Mouse (Mus musculus) forebrain, embryonic 13.5 days (tissue): ENCODE results near the gene Arg2. TPM values are rescaled to one million over a fixed set of nuclear protein-coding genes. Genes with fewer than 3 reads are reported as not detected.
A peak's percentile ranks its signal among the peaks of the same experiment; 100 is the strongest.

Experiments
- ATAC-seq: fragments of 200-750 bp; cut with Nextera tagmentation; 2 replicates; pipeline ENCODE4 v1.8.0; 2017
- H3K27ac ChIP-seq: fragments of 300-500 bp; sonication (generic); 2 replicates; pipeline ENCODE4 v1.5.1; 2015; ENCODE audit warnings: inconsistent platforms, mild to moderate bottlenecking, moderate library complexity
- H3K27me3 ChIP-seq: fragments of 300-500 bp; sonication (generic); 2 replicates; pipeline ENCODE4 v1.6.1; 2015; ENCODE audit warnings: mild to moderate bottlenecking, inconsistent platforms
- H3K36me3 ChIP-seq: fragments of 300-500 bp; sonication (generic); 2 replicates; pipeline ENCODE4 v1.6.1; 2015; ENCODE audit warnings: mild to moderate bottlenecking, inconsistent platforms; ENCODE audit not compliant: poor library complexity, severe bottlenecking
- H3K4me1 ChIP-seq: fragments of 300-500 bp; sonication (generic); 2 replicates; pipeline ENCODE4 v1.6.1; 2015; ENCODE audit warnings: inconsistent platforms
- H3K4me2 ChIP-seq: fragments of 300-500 bp; sonication (generic); 2 replicates; pipeline ENCODE4 v1.6.1; 2015; ENCODE audit warnings: inconsistent platforms, mild to moderate bottlenecking, moderate library complexity
- H3K4me3 ChIP-seq: fragments of 300-500 bp; sonication (generic); 2 replicates; pipeline ENCODE4 v1.5.1; 2015; ENCODE audit warnings: mild to moderate bottlenecking, inconsistent platforms
- H3K9ac ChIP-seq: fragments of 300-500 bp; sonication (generic); 2 replicates; pipeline ENCODE4 v1.6.1; 2015; ENCODE audit warnings: mild to moderate bottlenecking, inconsistent platforms
- H3K9me3 ChIP-seq: fragments of 300-500 bp; sonication (generic); replicated peaks from 2 replicates; pipeline ENCODE4 v1.6.1; 2016; ENCODE audit warnings: inconsistent platforms
- WGBS: fragments of 180-500 bp; shearing (Covaris S2); methylation state at CpG from one replicate; pipeline ENCODE4 v1.1.7; 2015; 5-methylcytosine and 5-hydroxymethylcytosine counted together
- polyA plus RNA-seq: library from polyadenylated mRNA; unstranded; fragments of >200 nt; fragmentation: Nextera tagmentation; extraction: Ambion mirVana; gene quantifications from 2 replicates; pipeline ENCODE4 v1.2.1, GENCODE M21; 2015

Gene Arg2
- polyA plus RNA-seq: 11.6 and 15.7 TPM in 2 replicates

DNA sequence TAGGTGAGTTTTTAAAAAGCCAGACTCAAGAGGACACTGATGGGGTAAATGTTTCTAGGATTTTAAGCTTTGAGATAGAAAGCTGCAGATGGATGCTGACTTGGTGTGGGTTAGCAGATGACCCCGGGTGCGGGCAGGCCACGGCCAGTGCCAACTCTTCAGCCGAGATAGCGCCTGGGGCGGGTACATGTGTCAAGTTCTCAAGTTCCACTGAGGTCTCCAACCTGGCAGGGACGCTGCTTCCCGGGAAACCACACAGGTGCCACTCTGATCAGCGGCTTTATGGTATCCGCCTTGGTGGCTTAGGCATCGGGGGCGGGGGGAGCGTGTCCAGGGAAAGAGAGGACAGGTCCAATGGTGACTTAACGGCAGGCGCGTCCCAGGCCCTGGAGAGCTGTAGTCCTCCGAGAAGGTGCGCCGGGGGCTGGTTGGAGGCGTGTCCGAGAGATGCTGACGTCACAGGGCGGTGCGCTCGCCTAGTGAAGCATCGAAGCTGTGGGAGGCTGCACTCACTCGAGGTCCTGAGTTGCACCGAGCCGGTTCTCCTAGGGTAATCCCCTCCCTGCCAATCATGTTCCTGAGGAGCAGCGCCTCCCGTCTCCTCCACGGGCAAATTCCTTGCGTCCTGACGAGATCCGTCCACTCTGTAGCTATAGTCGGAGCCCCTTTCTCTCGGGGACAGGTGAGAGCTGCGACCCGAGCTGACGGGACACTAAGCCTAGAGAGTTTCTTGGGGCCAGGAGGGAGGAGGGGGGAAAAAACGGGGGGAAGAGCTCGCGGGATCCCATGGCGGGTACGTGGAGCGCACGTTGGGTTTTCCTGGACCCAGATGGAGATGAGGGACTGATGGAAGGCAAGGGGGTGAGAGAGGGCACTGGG, at the start of gene Arg2:
TSS of gene Arg2 (plus strand) at position 479 of the 879 bp plus-strand sequence.
- peaks cover 5% of the 10 kb centered on the region for H3K4me1 ChIP-seq
- peak; percentile 98 for ATAC-seq
- WGBS: under 1% methylated on average over 47 of the region's 47 CpGs

DNA sequence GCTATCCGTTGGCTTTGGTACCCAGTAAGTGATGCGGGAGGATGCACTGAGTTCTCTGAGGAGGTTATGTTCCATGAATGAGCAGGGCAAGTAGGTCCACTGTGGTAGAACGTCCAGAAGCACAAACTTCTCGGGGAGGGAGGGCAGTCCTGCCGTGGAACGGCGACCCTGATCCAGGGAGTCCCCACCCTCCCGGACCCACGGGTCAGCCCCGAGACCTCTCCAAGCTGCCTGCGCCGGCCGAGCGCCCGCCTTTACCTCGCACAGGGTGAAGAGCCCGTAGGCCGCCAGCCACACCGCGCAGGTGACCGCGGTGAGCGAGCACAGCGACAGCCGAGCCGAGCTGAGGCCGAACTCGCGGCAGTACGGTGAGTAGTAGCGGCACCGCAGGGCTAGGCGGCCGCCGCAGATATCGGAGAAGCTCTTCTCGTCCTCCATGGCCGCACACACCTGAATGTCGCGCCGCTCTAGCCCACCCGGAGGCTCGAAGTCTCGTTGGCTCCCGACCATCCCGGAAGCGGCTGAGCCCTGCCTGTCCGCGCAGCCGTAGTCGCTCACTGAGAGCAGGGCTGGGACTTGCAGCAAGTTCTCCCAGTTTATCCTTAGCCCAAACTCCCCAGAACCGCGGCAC, 41.3 kb upstream of the Arg2 start, which contains the start of gene Pigh:
TSS of gene Pigh (minus strand) at position 470 of the 631 bp plus-strand sequence.
- peak; percentile 99 for ATAC-seq
- Histone ChIP-seq H3K27ac (no peak within 1 kb of the TSS), H3K4me2 (peak within 1 kb of the TSS; percentile 62), H3K27me3 (no peaks in the 10 kb centered on the region), H3K36me3 (0 out of 2 replicates have a peak, but pooled peaks cover 5% of the 10 kb centered on the region), H3K4me1 (peaks cover 15% of the 10 kb centered on the region), H3K9me3 (no peaks in the 10 kb centered on the region), H3K9ac (peak within 1 kb of the TSS; percentile 94), H3K4me3 (peak within 1 kb of the TSS; percentile 95)
- 0% methylated on average over 48 of the region's 53 CpGs for WGBS

More for the DNA sequence above, at the start of gene Arg2:
- no peaks in the 10 kb centered on the region for H3K36me3 ChIP-seq
- H3K27me3 ChIP-seq: peaks cover 37% of the 10 kb centered on the region
- H3K4me2 ChIP-seq: peak within 1 kb of the TSS; percentile 95
- H3K9me3 ChIP-seq: no peaks in the 10 kb centered on the region
- peak within 1 kb of the TSS; percentile 64 for H3K9ac ChIP-seq
- no peak within 1 kb of the TSS for H3K27ac ChIP-seq
- H3K4me3 ChIP-seq: peak within 1 kb of the TSS; percentile 53

DNA sequence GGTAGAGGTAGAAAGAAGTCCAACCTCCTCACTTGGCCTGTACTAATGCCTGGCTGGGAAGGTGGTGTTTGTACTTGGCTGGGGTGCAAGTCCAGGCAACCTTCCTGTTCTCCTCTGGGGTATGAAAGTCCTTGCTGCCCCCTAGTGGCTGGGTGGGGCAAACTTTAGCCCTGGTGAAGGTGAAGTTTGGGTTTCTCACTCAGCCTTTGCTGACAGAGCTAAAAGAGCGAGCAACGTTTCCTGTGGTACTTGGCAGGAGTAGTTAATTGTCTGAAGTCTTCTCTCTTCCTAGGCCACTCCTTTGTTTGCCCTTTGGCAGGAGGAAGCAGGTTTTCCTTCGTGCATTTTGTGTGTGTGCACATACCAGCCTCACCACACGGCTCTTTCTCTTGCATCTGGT, 38.0 kb upstream of the Arg2 start:
- Histone ChIP-seq H3K27me3 (no peaks in the 10 kb centered on the region), H3K4me2 (no peak overlapping the region), H3K4me1 (peaks cover 9% of the 10 kb centered on the region), H3K27ac (no peak overlapping the region), H3K9ac (no peak overlapping the region), H3K4me3 (no peak overlapping the region), H3K36me3 (no peaks in the 10 kb centered on the region), H3K9me3 (no peaks in the 10 kb centered on the region)
- WGBS: 56% methylated on average over 4 of the region's 4 CpGs
- no peak for ATAC-seq

DNA sequence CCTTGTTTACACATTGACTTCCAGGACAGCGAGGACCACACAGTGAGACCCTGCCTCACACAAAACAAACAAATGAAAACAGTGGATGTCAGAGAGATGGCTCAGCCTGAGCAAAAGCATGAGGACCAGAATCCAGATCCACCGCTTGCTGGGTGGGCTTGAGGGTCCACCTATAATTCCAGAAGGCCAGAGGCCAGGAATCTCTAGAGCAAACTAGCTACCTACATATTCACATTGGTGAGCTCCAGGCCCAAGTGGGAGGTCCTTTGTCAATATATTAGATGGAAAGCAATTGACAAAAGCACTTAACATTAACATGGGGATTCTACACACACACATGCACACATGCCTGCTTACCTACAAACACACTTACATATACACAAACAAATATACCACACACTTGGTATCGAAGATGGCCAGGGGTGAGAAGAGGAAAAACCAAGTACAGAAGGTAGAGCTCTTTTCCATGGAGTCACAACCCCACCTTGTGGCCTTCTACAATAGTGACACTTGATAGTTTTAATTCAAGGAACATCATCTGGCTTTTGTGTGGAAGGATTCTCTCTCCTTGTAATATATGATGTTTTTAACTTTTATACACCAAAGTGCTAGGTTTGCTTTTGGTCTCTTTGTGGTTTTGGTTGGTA, 33.3 kb upstream of the Arg2 start:
- H3K4me1 ChIP-seq: no peaks in the 10 kb centered on the region
- WGBS: 63% methylated on average over 3 of the region's 3 CpGs
- peak; percentile 36; the same call in 1 of the 2 replicates for ATAC-seq

GRCm38 (mm10) chr12:79103773-79104172, 26.8 kb upstream of the Arg2 start:
- Histone ChIP-seq H3K27me3 (no peaks in the 10 kb centered on the region), H3K9me3 (no peaks in the 10 kb centered on the region), H3K4me1 (no peaks in the 10 kb centered on the region), H3K4me3 (no peak overlapping the region), H3K4me2 (no peak overlapping the region), H3K9ac (no peak overlapping the region), H3K36me3 (no peaks in the 10 kb centered on the region), H3K27ac (no peak overlapping the region)
- ATAC-seq: no peak
- WGBS: 82% methylated on average over 3 of the region's 3 CpGs

More for the DNA sequence above, 33.3 kb upstream of the Arg2 start:
- Histone ChIP-seq H3K9me3 (no peaks in the 10 kb centered on the region), H3K36me3 (no peaks in the 10 kb centered on the region), H3K4me2 (no peak overlapping the region), H3K9ac (no peak overlapping the region), H3K27ac (no peak overlapping the region), H3K4me3 (no peak overlapping the region), H3K27me3 (no peaks in the 10 kb centered on the region)

GRCm38 (mm10) chr12:79104544-79104943, 26.0 kb upstream of the Arg2 start:
- Histone ChIP-seq H3K9ac (no peak overlapping the region), H3K4me3 (no peak overlapping the region), H3K27me3 (no peaks in the 10 kb centered on the region), H3K27ac (no peak overlapping the region), H3K36me3 (no peaks in the 10 kb centered on the region), H3K4me2 (no peak overlapping the region), H3K9me3 (no peaks in the 10 kb centered on the region), H3K4me1 (no peaks in the 10 kb centered on the region)
- no peak for ATAC-seq
- WGBS: 70% methylated on average over 2 of the region's 2 CpGs

- Histone ChIP-seq H3K4me3 (no peak overlapping the region), H3K27me3 (no peaks in the 10 kb centered on the region), H3K9ac (no peak overlapping the region), H3K27ac (no peak overlapping the region), H3K9me3 (no peaks in the 10 kb centered on the region), H3K36me3 (no peaks in the 10 kb centered on the region), H3K4me1 (no peaks in the 10 kb centered on the region), H3K4me2 (no peak overlapping the region)
- WGBS: 88% methylated on average over 5 of the region's 5 CpGs
- ATAC-seq: no peak
These were observed 25.3 kb upstream of the Arg2 start for GRCm38 (mm10) chr12:79105312-79105711.

GRCm38 (mm10) chr12:79118991-79119390, 11.6 kb upstream of the Arg2 start:
- no peak overlapping the region for H3K27ac ChIP-seq
- no peaks in the 10 kb centered on the region for H3K27me3 ChIP-seq
- no peaks in the 10 kb centered on the region for H3K9me3 ChIP-seq
- no peak overlapping the region for H3K4me3 ChIP-seq
- H3K4me1 ChIP-seq: no peaks in the 10 kb centered on the region
- ATAC-seq: no peak
- H3K4me2 ChIP-seq: no peak overlapping the region
- no peaks in the 10 kb centered on the region for H3K36me3 ChIP-seq
- WGBS: 91% methylated on average over 4 of the region's 4 CpGs
- no peak overlapping the region for H3K9ac ChIP-seq

- no peak overlapping the region for H3K9ac ChIP-seq
- no peaks in the 10 kb centered on the region for H3K9me3 ChIP-seq
- no peak overlapping the region for H3K4me3 ChIP-seq
- no peak for ATAC-seq
- H3K36me3 ChIP-seq: no peaks in the 10 kb centered on the region
- no peak overlapping the region for H3K4me2 ChIP-seq
- H3K27me3 ChIP-seq: no peaks in the 10 kb centered on the region
- H3K27ac ChIP-seq: no peak overlapping the region
- WGBS: 36% methylated on average over 3 of the region's 3 CpGs
- H3K4me1 ChIP-seq: no peaks in the 10 kb centered on the region
These were observed 7.8 kb upstream of the Arg2 start for GRCm38 (mm10) chr12:79122820-79123219.

DNA sequence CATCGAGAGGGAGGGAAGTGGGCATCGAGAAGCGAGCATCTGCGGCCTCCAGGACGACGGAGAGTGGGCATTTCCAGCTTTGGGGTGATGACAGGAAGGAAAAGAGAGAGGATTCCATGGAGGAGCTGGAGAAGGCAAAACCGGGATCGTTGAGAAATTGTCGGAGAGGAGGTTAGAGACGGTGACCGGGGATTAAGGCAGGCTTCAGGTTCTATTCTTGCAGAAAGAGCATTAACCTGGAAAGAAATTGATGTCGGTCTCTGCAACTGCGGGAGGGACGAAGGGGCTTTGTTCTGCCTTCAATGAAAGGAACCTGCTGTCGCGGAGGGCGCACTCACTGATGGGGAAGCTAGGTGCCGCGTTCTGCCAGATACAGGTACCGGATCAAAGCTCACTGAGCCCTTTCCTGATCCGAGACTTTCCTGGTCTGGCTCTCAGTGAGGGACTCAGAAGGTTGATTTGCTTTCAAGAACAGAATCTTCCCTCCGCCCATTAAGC, 650 bp downstream of the Arg2 start:
- H3K4me3 ChIP-seq: peak overlapping the region; percentile 53
- peaks cover 37% of the 10 kb centered on the region for H3K27me3 ChIP-seq
- H3K36me3 ChIP-seq: no peaks in the 10 kb centered on the region
- peaks cover 5% of the 10 kb centered on the region for H3K4me1 ChIP-seq
- H3K9me3 ChIP-seq: no peaks in the 10 kb centered on the region
- ATAC-seq: 0 out of 2 replicates have a peak, but pooled peaks have one; percentile 26
- peak overlapping the region; percentile 64 for H3K9ac ChIP-seq
- WGBS: under 1% methylated on average over 22 of the region's 22 CpGs
- H3K4me2 ChIP-seq: peak overlapping the region; percentile 95
- no peak overlapping the region for H3K27ac ChIP-seq

DNA sequence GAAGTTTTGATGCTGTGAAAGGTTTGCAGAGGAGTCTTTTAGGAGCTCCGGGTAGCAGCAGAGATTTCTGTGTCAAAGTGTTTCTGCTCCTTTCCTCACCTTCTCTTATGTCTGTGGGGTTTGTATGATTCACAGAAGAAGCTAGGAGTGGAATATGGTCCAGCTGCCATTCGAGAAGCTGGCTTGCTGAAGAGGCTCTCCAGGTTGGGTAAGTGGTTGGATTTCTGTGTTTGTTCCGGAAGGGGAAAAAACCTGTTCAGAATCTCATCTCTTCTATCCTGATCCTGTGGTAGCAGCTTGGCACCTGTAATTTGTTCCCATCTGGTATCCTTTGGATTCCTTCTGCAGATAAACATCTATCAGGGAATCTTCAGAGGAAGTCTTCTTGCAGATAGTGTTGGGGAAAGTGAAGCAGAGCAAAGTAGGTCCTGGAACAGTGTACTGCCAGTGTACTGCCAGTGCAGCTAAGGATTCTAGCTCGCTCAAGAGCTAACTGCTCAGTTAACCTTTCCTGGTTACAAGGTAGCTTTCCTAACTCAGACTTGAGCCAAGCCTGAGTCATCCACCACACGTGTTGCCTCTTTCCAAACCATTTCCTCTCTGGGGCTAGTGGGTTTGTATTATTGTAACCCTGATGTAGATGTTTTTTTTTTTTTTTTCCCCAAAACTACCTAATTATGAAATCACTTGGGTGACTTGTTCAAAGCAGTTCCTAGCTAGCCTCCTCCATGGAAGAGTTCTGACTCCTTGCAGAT, 1.3 kb downstream of the Arg2 start:
- H3K9ac ChIP-seq: peak overlapping the region; percentile 64
- ATAC-seq: no peak

More for the DNA sequence above, 1.3 kb downstream of the Arg2 start:
- peak overlapping the region; percentile 95 for H3K4me2 ChIP-seq
- no peak overlapping the region for H3K27ac ChIP-seq
- no peaks in the 10 kb centered on the region for H3K9me3 ChIP-seq
- WGBS: 34% methylated on average over 5 of the region's 5 CpGs
- peak overlapping the region; percentile 53 for H3K4me3 ChIP-seq
- peaks cover 37% of the 10 kb centered on the region for H3K27me3 ChIP-seq
- H3K36me3 ChIP-seq: no peaks in the 10 kb centered on the region
- H3K4me1 ChIP-seq: peaks cover 5% of the 10 kb centered on the region
